Mouse (Mus musculus) midbrain, embryonic 13.5 days (tissue): ENCODE results near the gene Gm525. TPM values are rescaled to one million over a fixed set of nuclear protein-coding genes. Genes with fewer than 3 reads are reported as not detected.
"Not testable (repeated sequence)": the region's sequence is repeated elsewhere in the genome, so short reads cannot be mapped to it uniquely, and the experiment has no call there.

Source experiments
- ATAC-seq: fragments of 200-750 bp; cut with Nextera tagmentation; 2 replicates; pipeline ENCODE4 v1.8.0; 2017; ENCODE audit warnings: mild to moderate bottlenecking, moderate TSS enrichment, moderate library complexity
- H3K27ac ChIP-seq: fragments of 300-500 bp; sonication (generic); 2 replicates; pipeline ENCODE4 v1.5.1; 2015; ENCODE audit warnings: inconsistent platforms, mild to moderate bottlenecking, moderate library complexity
- H3K27me3 ChIP-seq: fragments of 300-500 bp; sonication (generic); 2 replicates; pipeline ENCODE4 v1.6.1; 2015; ENCODE audit warnings: mild to moderate bottlenecking, inconsistent platforms
- H3K36me3 ChIP-seq: fragments of 300-500 bp; sonication (generic); 2 replicates; pipeline ENCODE4 v1.6.1; 2015; ENCODE audit warnings: mild to moderate bottlenecking, inconsistent platforms
- H3K4me1 ChIP-seq: fragments of 300-500 bp; sonication (generic); replicated peaks from 2 replicates; pipeline ENCODE4 v1.6.1; 2015; ENCODE audit warnings: inconsistent platforms
- H3K4me2 ChIP-seq: fragments of 300-500 bp; sonication (generic); replicated peaks from 2 replicates; pipeline ENCODE4 v1.6.1; 2015; ENCODE audit warnings: moderate library complexity, mild to moderate bottlenecking, inconsistent platforms
- H3K4me3 ChIP-seq: fragments of 300-500 bp; sonication (generic); replicated peaks from 2 replicates; pipeline ENCODE4 v1.5.1; 2015; ENCODE audit warnings: mild to moderate bottlenecking, inconsistent platforms
- H3K9ac ChIP-seq: fragments of 300-500 bp; sonication (generic); replicated peaks from 2 replicates; pipeline ENCODE4 v1.6.1; 2015; ENCODE audit warnings: mild to moderate bottlenecking, inconsistent platforms
- H3K9me3 ChIP-seq: fragments of 300-500 bp; sonication (generic); 2 replicates; pipeline ENCODE4 v1.6.1; 2016; ENCODE audit warnings: mild to moderate bottlenecking, inconsistent platforms
- WGBS: fragments of 180-500 bp; shearing (Covaris S2); methylation state at CpG from one replicate; pipeline ENCODE4 v1.1.7; 2015; 5-methylcytosine and 5-hydroxymethylcytosine counted together
- polyA plus RNA-seq: library from polyadenylated mRNA; unstranded; fragments of >200 nt; fragmentation: Nextera tagmentation; extraction: Ambion mirVana; gene quantifications from 2 replicates; pipeline ENCODE4 v1.2.1, GENCODE M21; 2015

The Gm525 gene
- not detected in 2 replicates for polyA plus RNA-seq

- no peaks in the 10 kb centered on the region for H3K36me3 ChIP-seq
- no peaks in the 10 kb centered on the region for H3K9me3 ChIP-seq
- 92% methylated on average over 8 of the region's 8 CpGs for WGBS
- H3K9ac ChIP-seq: no peak within 1 kb of the TSS
- H3K27ac ChIP-seq: no peak within 1 kb of the TSS
- no peaks in the 10 kb centered on the region for H3K27me3 ChIP-seq
- peaks cover 8% of the 10 kb centered on the region; the same call in 1 of the 2 replicates for H3K4me1 ChIP-seq
- H3K4me3 ChIP-seq: no peak within 1 kb of the TSS
- no peak for ATAC-seq
- no peak within 1 kb of the TSS for H3K4me2 ChIP-seq
Measured at GRCm38 (mm10) chr11:89073541-89073940, at the start of gene Gm525. Gene Gm525, plus strand, starts transcription at chr11:89073841.

GRCm38 (mm10) chr11:89024181-89024881 is 49.3 kb upstream of the Gm525 start:
- 77% methylated on average over 11 of the region's 11 CpGs for WGBS
- Histone ChIP-seq H3K9me3 (no peaks in the 10 kb centered on the region), H3K4me3 (no peak overlapping the region), H3K27me3 (no peaks in the 10 kb centered on the region), H3K4me2 (no peak overlapping the region), H3K9ac (no peak overlapping the region), H3K27ac (no peak overlapping the region), H3K36me3 (no peaks in the 10 kb centered on the region), H3K4me1 (no peaks in the 10 kb centered on the region)
- ATAC-seq: no peak

- no peaks in the 10 kb centered on the region for H3K9me3 ChIP-seq
- H3K9ac ChIP-seq: no peak overlapping the region
- no peak overlapping the region for H3K27ac ChIP-seq
- H3K27me3 ChIP-seq: no peaks in the 10 kb centered on the region
- 77% methylated on average over 3 of the region's 3 CpGs for WGBS
- H3K36me3 ChIP-seq: no peaks in the 10 kb centered on the region
- ATAC-seq: no peak
- H3K4me3 ChIP-seq: no peak overlapping the region
- no peaks in the 10 kb centered on the region for H3K4me1 ChIP-seq
- H3K4me2 ChIP-seq: no peak overlapping the region
Measured at GRCm38 (mm10) chr11:89025603-89026002, 48.0 kb upstream of the Gm525 start.

GRCm38 (mm10) chr11:89026117-89026516 is 47.5 kb upstream of the Gm525 start:
- no peaks in the 10 kb centered on the region for H3K9me3 ChIP-seq
- 93% methylated on average over 3 of the region's 3 CpGs for WGBS
- no peaks in the 10 kb centered on the region for H3K36me3 ChIP-seq
- H3K4me3 ChIP-seq: no peak overlapping the region
- no peak for ATAC-seq
- no peak overlapping the region for H3K9ac ChIP-seq
- no peaks in the 10 kb centered on the region for H3K4me1 ChIP-seq
- H3K4me2 ChIP-seq: no peak overlapping the region
- no peak overlapping the region for H3K27ac ChIP-seq
- no peaks in the 10 kb centered on the region for H3K27me3 ChIP-seq

GRCm38 (mm10) chr11:89027955-89028361 is 45.7 kb upstream of the Gm525 start:
- Histone ChIP-seq H3K9ac (no peak overlapping the region), H3K4me3 (no peak overlapping the region), H3K27ac (no peak overlapping the region), H3K4me1 (no peaks in the 10 kb centered on the region), H3K36me3 (no peaks in the 10 kb centered on the region), H3K4me2 (no peak overlapping the region), H3K9me3 (no peaks in the 10 kb centered on the region), H3K27me3 (no peaks in the 10 kb centered on the region)
- no peak for ATAC-seq
- 79% methylated on average over 10 of the region's 10 CpGs for WGBS

- no peaks in the 10 kb centered on the region for H3K27me3 ChIP-seq
- 65% methylated on average over 10 of the region's 10 CpGs for WGBS
- no peak overlapping the region for H3K27ac ChIP-seq
- no peaks in the 10 kb centered on the region for H3K36me3 ChIP-seq
- no peak for ATAC-seq
- H3K9ac ChIP-seq: no peak overlapping the region
- H3K4me1 ChIP-seq: no peaks in the 10 kb centered on the region
- H3K4me2 ChIP-seq: no peak overlapping the region
- no peaks in the 10 kb centered on the region for H3K9me3 ChIP-seq
- H3K4me3 ChIP-seq: no peak overlapping the region
Measured at GRCm38 (mm10) chr11:89028871-89029405, 44.7 kb upstream of the Gm525 start.

- H3K4me1 ChIP-seq: no peaks in the 10 kb centered on the region
- no peak overlapping the region for H3K4me2 ChIP-seq
- 70% methylated on average over 6 of the region's 6 CpGs for WGBS
- H3K36me3 ChIP-seq: no peaks in the 10 kb centered on the region
- no peaks in the 10 kb centered on the region for H3K27me3 ChIP-seq
- H3K9me3 ChIP-seq: no peaks in the 10 kb centered on the region
- H3K4me3 ChIP-seq: no peak overlapping the region
- no peak for ATAC-seq
- H3K9ac ChIP-seq: no peak overlapping the region
- no peak overlapping the region for H3K27ac ChIP-seq
Measured at GRCm38 (mm10) chr11:89030552-89030951, 43.1 kb upstream of the Gm525 start.

- peaks cover under 1% of the 10 kb centered on the region; the same call in 1 of the 2 replicates for H3K36me3 ChIP-seq
- WGBS: 88% methylated on average over 1 of the region's 1 CpGs
- H3K4me3 ChIP-seq: no peak overlapping the region
- H3K4me1 ChIP-seq: no peaks in the 10 kb centered on the region
- no peaks in the 10 kb centered on the region for H3K27me3 ChIP-seq
- H3K4me2 ChIP-seq: no peak overlapping the region
- H3K9ac ChIP-seq: no peak overlapping the region
- H3K9me3 ChIP-seq: no peaks in the 10 kb centered on the region
- no peak overlapping the region for H3K27ac ChIP-seq
- no peak for ATAC-seq
Measured at GRCm38 (mm10) chr11:89031189-89031588, 42.5 kb upstream of the Gm525 start.

- Histone ChIP-seq H3K4me3 (no peak overlapping the region), H3K36me3 (peaks cover 23% of the 10 kb centered on the region), H3K4me1 (no peaks in the 10 kb centered on the region), H3K9me3 (no peaks in the 10 kb centered on the region), H3K9ac (no peak overlapping the region), H3K27me3 (no peaks in the 10 kb centered on the region), H3K4me2 (no peak overlapping the region), H3K27ac (no peak overlapping the region)
- no peak for ATAC-seq
Measured at GRCm38 (mm10) chr11:89034592-89034991, 39.0 kb upstream of the Gm525 start.

- Histone ChIP-seq H3K9ac (no peak overlapping the region), H3K9me3 (no peaks in the 10 kb centered on the region), H3K4me3 (no peak overlapping the region), H3K36me3 (peaks cover 33% of the 10 kb centered on the region), H3K27me3 (no peaks in the 10 kb centered on the region), H3K4me1 (no peaks in the 10 kb centered on the region), H3K27ac (no peak overlapping the region), H3K4me2 (no peak overlapping the region)
- ATAC-seq: no peak
- 78% methylated on average over 3 of the region's 3 CpGs for WGBS
Measured at GRCm38 (mm10) chr11:89035552-89035951, 38.1 kb upstream of the Gm525 start.

- ATAC-seq: no peak
- no peaks in the 10 kb centered on the region for H3K4me1 ChIP-seq
- H3K9me3 ChIP-seq: no peaks in the 10 kb centered on the region
- H3K27me3 ChIP-seq: no peaks in the 10 kb centered on the region
- peaks cover 62% of the 10 kb centered on the region for H3K36me3 ChIP-seq
- H3K4me2 ChIP-seq: no peak overlapping the region
- WGBS: 93% methylated on average over 6 of the region's 6 CpGs
- no peak overlapping the region for H3K4me3 ChIP-seq
- H3K27ac ChIP-seq: no peak overlapping the region
- no peak overlapping the region for H3K9ac ChIP-seq
Measured at GRCm38 (mm10) chr11:89038496-89038895, 35.1 kb upstream of the Gm525 start.

GRCm38 (mm10) chr11:89039325-89039724 is 34.3 kb upstream of the Gm525 start:
- Histone ChIP-seq H3K27ac (no peak overlapping the region), H3K36me3 (peaks cover 69% of the 10 kb centered on the region), H3K4me2 (no peak overlapping the region), H3K4me3 (no peak overlapping the region), H3K9ac (no peak overlapping the region), H3K9me3 (no peaks in the 10 kb centered on the region), H3K27me3 (no peaks in the 10 kb centered on the region), H3K4me1 (no peaks in the 10 kb centered on the region)
- no peak for ATAC-seq
- 34% methylated on average over 3 of the region's 3 CpGs for WGBS

- not testable (repeated sequence) for ATAC-seq, H3K27ac ChIP-seq, H3K9ac ChIP-seq, H3K9me3 ChIP-seq, H3K27me3 ChIP-seq, H3K4me1 ChIP-seq, H3K4me2 ChIP-seq, H3K4me3 ChIP-seq
- peaks cover 86% of the 10 kb centered on the region for H3K36me3 ChIP-seq
- 93% methylated on average over 6 of the region's 7 CpGs for WGBS
Measured at GRCm38 (mm10) chr11:89041073-89041472, 32.6 kb upstream of the Gm525 start.
